In the genomic region with DNA sequence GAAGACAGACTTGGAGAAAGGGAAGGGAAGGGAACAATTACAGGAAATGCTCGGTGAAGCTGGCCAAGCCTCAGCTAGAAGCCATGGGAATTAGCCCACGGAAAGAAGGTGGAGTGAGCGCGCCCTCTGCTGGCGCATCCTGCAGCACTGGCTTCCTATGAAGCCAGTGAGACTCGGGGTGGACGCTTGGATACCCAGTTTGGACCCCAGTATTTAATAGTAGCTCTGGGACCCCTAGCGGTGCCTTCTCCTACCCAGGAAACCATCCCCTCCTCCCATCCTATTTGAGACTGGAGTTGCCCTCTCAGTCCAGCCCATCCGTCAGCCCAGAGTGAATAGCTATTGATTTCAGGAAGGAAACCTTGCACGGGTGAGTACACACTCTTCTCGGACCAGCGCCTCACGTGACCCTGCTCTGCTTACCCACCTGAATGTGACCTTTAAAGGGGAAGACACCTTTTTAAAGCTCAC, we compare ENCODE assay signal across 9 mouse cellular contexts. TPM values are rescaled to one million over a fixed set of nuclear protein-coding genes. Genes with fewer than 3 reads are reported as not detected.
DNase-seq lines count a peak whose midpoint lies in the region; ATAC-seq lines count a peak whose summit lies in the region.
"Had no signal": no experiment of that assay in that cellular context is flagged by ENCODE, and none has a peak within 500 bp of the region (broad histone marks: within the 10 kb centered on the region; RNA-seq: fewer than 3 reads in every experiment).

A gene (plus strand): TSS at position 278 of the 471 bp plus-strand sequence.

- H3K27me3 ChIP-seq in hindbrain, embryonic 16.5 days (replicated peaks; ENCODE audit: control insufficient read depth, insufficient read depth, low read length), result no peaks in the 10 kb centered on the region

- ATAC-seq in hindbrain, embryonic 16.5 days, result peak; percentile 89

- H3K36me3 ChIP-seq in hindbrain, embryonic 16.5 days (ENCODE audit: control insufficient read depth, insufficient read depth, low read length), result no peaks in the 10 kb centered on the region

- no peaks in the 10 kb centered on the region for H3K9me3 ChIP-seq in hindbrain, embryonic 16.5 days (ENCODE audit: control insufficient read depth, low read length)

- peak within 1 kb of the TSS; percentile 12 for H3K4me3 ChIP-seq in hindbrain, embryonic 16.5 days (ENCODE audit: low read length)

- DNase-seq in adrenal gland, adult 18-20 months (ENCODE audit: low spot score in 2 of 2), result peak; percentile 75 to 84
- DNase-seq in cerebellum, postnatal 4 days (ENCODE audit: low spot score in 2 of 2), result peak; percentile 76 to 94
- DNase-seq in gastrocnemius, adult 8-10 months (ENCODE audit: low spot score in 2 of 2), result peak; percentile 71 to 72
- peak; percentile 69 for DNase-seq in left cerebral cortex, adult 11 months (ENCODE audit: low spot score)
- DNase-seq in lung, postnatal 25 days (ENCODE audit: low spot score), result peak; percentile 86
- peak; percentile 52 for DNase-seq in retina, adult 2 months (ENCODE audit: low read depth, low spot score)
- peak; percentile 80 for DNase-seq in urinary bladder, postnatal 25 days (ENCODE audit: low spot score)

- H3K9ac ChIP-seq in hindbrain, embryonic 16.5 days (ENCODE audit: low read depth, low read length), result peak within 1 kb of the TSS; percentile 48

- H3K4me1 ChIP-seq in hindbrain, embryonic 16.5 days (ENCODE audit: control insufficient read depth, insufficient read depth, low read depth, low read length), result peaks cover 5% of the 10 kb centered on the region

- peak within 1 kb of the TSS; percentile 47 for H3K4me2 ChIP-seq in hindbrain, embryonic 16.5 days (ENCODE audit: low read length)

- WGBS in hindbrain, embryonic 16.5 days, result 1% methylated on average over 13 of the region's 13 CpGs

- no peak within 1 kb of the TSS for H3K27ac ChIP-seq in hindbrain, embryonic 16.5 days (ENCODE audit: low read depth, low read length)

RNA-seq across cellular contexts. Expression of the gene that starts here (rescaled TPM):
- not detected for total RNA-seq in adrenal gland, adult 18-20 months (2021)
- total RNA-seq in gastrocnemius, adult 8-10 months (2022), result not detected
- polyA plus RNA-seq in hindbrain, embryonic 16.5 days (2015; fragmentation: Nextera tagmentation; extraction: Ambion mirVana), result not detected in 2 replicates
- total RNA-seq: neutrophil, adult 5-6 weeks had no signal

Comparison
In these comparisons a context has a peak if more than half of its experiments do, and no peak if none do; other contexts are left out.
1. Peak in DNase-seq in adrenal gland, adult 18-20 months; RNA of the gene not detected or under 1 TPM.
2. Peak in DNase-seq in gastrocnemius, adult 8-10 months; RNA of the gene not detected or under 1 TPM.
3. Peak in ATAC-seq, H3K4me3 ChIP-seq, H3K9ac ChIP-seq and H3K4me2 ChIP-seq in hindbrain, embryonic 16.5 days; RNA of the gene not detected or under 1 TPM.